Mouse (Mus musculus): Measurements from ENCODE around the gene C030005K15Rik.

GRCm38 (mm10) chr10:97682981-97683380 lies 43.6 kb downstream of the C030005K15Rik start:
- no peak for TF ChIP-seq CTCF (IDR thresholded peaks at IDR 0.05; ENCODE audit: low read depth, low read length)
- no peak for TF ChIP-seq POLR2A (IDR thresholded peaks at IDR 0.05; ENCODE audit: borderline replicate concordance, low read depth, low read length)
